Mouse (Mus musculus) c-Kit-negative CD71-positive TER-119-positive erythroid progenitor cells, embryonic 14.5 days (primary cell): Measurements from ENCODE around the gene Pcp4l1.
"Not testable (repeated sequence)": the region's sequence is repeated elsewhere in the genome, so short reads cannot be mapped to it uniquely, and the experiment has no call there.

Experiments used
- DNase-seq: peaks from one replicate; pipeline ENCODE4 v3.0.0-alpha.2; 2013; ENCODE audit warnings: low read depth, low spot score

Gene Pcp4l1

GRCm38 (mm10) chr1:171195887-171196397, at the start of gene Pcp4l1:
Pcp4l1 (minus strand) TSS chr1:171196268.
- DNase-seq, result no peak

- no peak for DNase-seq
Observed at GRCm38 (mm10) chr1:171245353-171245752, 49.3 kb upstream of the Pcp4l1 start.

- DNase-seq, result not testable (repeated sequence)
Observed at GRCm38 (mm10) chr1:171241952-171242351, 45.9 kb upstream of the Pcp4l1 start.

GRCm38 (mm10) chr1:171240911-171241310, 44.8 kb upstream of the Pcp4l1 start:
- DNase-seq, result no peak

- DNase-seq, result no peak
Observed at GRCm38 (mm10) chr1:171239992-171240744, 44.1 kb upstream of the Pcp4l1 start.

GRCm38 (mm10) chr1:171238463-171238862, 42.4 kb upstream of the Pcp4l1 start:
- DNase-seq, result no peak

GRCm38 (mm10) chr1:171237438-171237837, 41.4 kb upstream of the Pcp4l1 start:
- no peak for DNase-seq

GRCm38 (mm10) chr1:171235791-171236190, 39.7 kb upstream of the Pcp4l1 start:
- DNase-seq, result no peak

- no peak for DNase-seq
Observed at GRCm38 (mm10) chr1:171234538-171234937, 38.5 kb upstream of the Pcp4l1 start.

GRCm38 (mm10) chr1:171234126-171234525, 38.1 kb upstream of the Pcp4l1 start, which contains the start of gene Fcer1g:
Fcer1g (minus strand) TSS chr1:171234365.
- DNase-seq, result no peak

GRCm38 (mm10) chr1:171232800-171233730, 37.0 kb upstream of the Pcp4l1 start:
- no peak for DNase-seq

GRCm38 (mm10) chr1:171232348-171232747, 36.3 kb upstream of the Pcp4l1 start:
- no peak for DNase-seq

- DNase-seq, result no peak
Observed at GRCm38 (mm10) chr1:171231844-171232243, 35.8 kb upstream of the Pcp4l1 start.

- no peak for DNase-seq
Observed at GRCm38 (mm10) chr1:171230215-171230614, 34.1 kb upstream of the Pcp4l1 start.

GRCm38 (mm10) chr1:171229750-171230149, 33.7 kb upstream of the Pcp4l1 start:
- no peak for DNase-seq

GRCm38 (mm10) chr1:171227879-171228278, 31.8 kb upstream of the Pcp4l1 start:
- DNase-seq, result no peak

- DNase-seq, result no peak
Observed at GRCm38 (mm10) chr1:171226780-171227179, 30.7 kb upstream of the Pcp4l1 start.

GRCm38 (mm10) chr1:171224857-171225256, 28.8 kb upstream of the Pcp4l1 start, which contains the start of gene Apoa2:
Apoa2 (plus strand) TSS chr1:171225054.
- DNase-seq, result no peak

GRCm38 (mm10) chr1:171223796-171224195, 27.7 kb upstream of the Pcp4l1 start:
- no peak for DNase-seq

- DNase-seq, result no peak
Observed at GRCm38 (mm10) chr1:171223168-171223567, 27.1 kb upstream of the Pcp4l1 start.

- DNase-seq, result peak; percentile 89
Observed at GRCm38 (mm10) chr1:171222238-171223155, 26.4 kb upstream of the Pcp4l1 start, which contains the start of gene Tomm40l. Tomm40l (minus strand) TSS chr1:171222514.
